Mouse (Mus musculus) embryo, embryonic 9.5 days (tissue): ENCODE measurements around the gene Celsr3.

ENCODE experiments used
- DNase-seq: peaks from one replicate; pipeline ENCODE4 v3.0.0-alpha.2; 2017; ENCODE audit errors: extremely low spot score

The Celsr3 gene

DNA sequence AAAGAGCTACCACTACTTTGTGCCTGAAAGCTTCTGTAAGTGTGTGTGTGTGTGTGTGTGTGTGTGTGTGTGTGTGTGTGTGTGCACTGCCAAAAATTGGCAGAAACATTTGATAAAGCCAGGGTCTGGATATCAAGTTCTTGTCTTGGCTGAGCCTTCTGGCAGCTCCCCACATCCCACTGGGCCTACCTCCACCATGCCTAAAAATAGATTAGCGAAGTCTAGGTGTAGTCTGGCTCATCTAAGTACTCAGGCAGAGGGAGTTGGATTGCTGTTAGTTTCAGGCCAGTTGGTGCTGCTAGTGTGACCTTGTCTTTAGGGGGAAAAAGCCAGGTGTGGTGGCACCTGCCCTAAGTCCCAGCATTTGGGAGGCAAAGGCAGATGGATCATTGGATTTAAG, 19.3 kb upstream of the Celsr3 start:
- DNase-seq: no peak

DNA sequence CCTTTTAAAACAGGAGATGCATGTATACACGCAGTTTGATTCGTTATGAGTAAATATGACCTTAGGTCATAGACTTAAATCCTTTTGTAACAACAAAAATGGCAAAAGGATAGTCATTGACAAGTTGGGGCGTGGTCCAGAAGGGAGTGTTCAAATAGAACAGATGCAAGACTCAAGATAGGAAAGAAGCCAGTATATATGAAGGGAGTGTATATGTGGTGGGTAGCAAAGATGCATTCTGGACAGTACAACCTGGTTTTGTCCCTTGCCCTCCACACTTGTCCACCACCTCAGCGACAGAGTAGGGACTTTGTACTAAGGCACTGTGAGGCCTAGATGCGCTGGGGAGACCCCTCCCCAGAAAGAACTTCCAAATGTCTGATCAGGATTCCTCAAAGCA, 18.4 kb upstream of the Celsr3 start:
- DNase-seq: no peak

DNA sequence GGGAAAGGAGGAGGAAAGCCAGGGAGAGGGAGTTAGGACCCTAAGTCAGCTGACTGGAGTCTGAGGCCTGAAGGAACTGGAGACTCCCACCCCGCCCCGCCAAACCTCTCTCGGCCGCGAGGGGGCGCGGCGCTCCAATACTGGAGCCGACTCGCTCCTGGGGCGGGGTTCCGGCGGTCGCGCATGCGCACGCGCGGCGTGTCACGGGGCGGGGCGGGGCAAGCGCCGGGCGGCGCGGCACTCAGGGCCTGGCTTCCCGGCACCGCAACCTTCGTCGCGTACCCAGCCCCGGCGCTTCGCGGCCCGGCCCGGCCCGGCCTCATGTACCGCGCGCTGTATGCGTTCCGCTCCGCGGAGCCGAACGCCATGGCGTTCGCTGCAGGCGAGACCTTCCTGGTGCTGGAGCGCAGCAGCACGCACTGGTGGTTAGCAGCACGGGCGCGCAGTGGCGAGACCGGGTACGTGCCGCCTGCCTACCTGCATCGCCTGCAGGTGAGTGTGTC, 17.9 kb upstream of the Celsr3 start, which contains the start of gene Nckipsd:
Gene Nckipsd, plus strand, starts transcription at position 206 of the 503 bp plus-strand sequence.
- DNase-seq: peak; percentile 94

- no peak for DNase-seq
Observed at GRCm38 (mm10) chr9:108809188-108809587, 16.9 kb upstream of the Celsr3 start.

GRCm38 (mm10) chr9:108809723-108810122, 16.4 kb upstream of the Celsr3 start:
- no peak for DNase-seq

GRCm38 (mm10) chr9:108810516-108810915, 15.6 kb upstream of the Celsr3 start:
- no peak for DNase-seq

GRCm38 (mm10) chr9:108815557-108815956, 10.6 kb upstream of the Celsr3 start:
- DNase-seq: no peak

GRCm38 (mm10) chr9:108819495-108819894, 6.6 kb upstream of the Celsr3 start:
- DNase-seq: no peak

GRCm38 (mm10) chr9:108820077-108820476, 6.0 kb upstream of the Celsr3 start:
- DNase-seq: no peak

GRCm38 (mm10) chr9:108824144-108824685, 1.9 kb upstream of the Celsr3 start:
- no peak for DNase-seq

DNA sequence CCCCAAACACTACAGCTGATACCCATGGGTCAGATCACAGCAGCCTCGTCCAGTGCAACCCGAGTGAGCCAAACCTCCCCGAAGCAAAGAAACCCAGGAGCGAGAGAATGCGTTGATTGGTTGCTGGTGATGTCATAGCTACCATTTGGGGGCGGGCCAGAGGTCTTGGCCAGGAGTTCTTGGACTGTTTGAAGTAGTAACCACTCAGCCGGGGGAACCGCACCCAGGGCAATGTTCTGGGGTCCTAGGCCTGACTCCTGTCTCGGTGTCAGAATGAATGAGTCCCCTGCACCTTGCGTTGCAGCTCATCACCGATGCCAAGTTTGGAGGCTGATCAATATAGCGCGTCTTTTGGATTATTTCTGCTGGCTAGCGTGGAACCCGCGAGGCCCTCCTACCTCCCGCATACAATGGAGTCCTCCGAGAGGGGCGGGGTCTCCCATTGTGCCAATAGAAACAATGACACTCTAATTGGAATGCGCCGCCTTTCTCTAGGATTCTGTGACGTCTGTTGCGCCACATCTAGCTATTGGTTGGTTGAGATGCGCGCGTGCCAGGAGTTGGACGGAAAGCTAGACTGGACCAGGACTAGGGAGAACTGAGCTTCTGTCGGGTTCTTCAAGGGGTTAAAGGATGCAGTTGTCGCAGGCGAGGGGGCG, 1.2 kb upstream of the Celsr3 start:
- DNase-seq: peak; percentile 79

DNA sequence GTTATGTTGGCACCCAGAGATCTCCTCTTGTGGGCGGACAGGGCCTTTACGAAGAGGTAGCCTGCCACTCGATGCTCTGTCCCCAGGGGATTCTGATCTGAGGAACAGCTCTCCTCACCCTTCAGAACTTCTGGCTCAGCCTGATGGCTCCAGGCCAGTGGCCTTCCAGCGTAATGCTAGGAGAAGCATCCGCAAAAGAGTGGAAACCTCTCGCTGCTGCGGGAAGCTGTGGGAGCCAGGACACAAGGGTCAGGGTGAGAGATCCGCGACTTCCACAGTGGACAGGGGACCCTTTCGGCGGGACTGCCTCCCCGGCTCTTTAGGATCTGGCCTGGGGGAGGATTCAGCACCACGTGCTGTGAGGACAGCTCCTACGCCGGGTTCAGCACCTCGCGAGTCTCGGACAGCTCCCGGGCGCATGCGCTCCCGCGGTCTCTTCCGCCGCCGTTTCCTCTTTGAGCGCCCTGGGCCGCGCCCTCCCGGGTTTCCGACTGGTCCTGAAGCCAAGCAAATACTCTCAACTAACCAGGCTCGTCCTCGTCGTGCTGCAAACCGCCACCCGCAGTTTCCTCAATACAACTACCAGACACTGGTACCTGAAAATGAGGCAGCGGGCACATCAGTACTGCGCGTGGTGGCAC, 700 bp downstream of the Celsr3 start:
- DNase-seq: peak; percentile 81

DNA sequence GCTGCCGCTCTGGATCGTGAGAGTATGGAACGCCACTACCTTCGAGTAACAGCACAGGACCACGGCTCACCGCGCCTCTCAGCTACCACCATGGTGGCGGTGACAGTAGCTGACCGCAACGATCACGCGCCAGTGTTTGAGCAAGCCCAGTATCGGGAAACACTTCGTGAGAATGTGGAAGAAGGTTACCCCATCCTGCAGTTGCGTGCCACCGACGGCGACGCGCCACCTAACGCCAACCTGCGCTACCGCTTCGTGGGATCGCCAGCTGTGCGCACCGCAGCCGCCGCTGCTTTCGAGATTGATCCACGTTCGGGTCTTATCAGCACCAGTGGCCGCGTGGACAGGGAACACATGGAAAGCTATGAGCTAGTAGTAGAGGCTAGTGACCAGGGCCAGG, 1.3 kb downstream of the Celsr3 start:
- no peak for DNase-seq

GRCm38 (mm10) chr9:108827906-108828305, 1.8 kb downstream of the Celsr3 start:
- no peak for DNase-seq

DNA sequence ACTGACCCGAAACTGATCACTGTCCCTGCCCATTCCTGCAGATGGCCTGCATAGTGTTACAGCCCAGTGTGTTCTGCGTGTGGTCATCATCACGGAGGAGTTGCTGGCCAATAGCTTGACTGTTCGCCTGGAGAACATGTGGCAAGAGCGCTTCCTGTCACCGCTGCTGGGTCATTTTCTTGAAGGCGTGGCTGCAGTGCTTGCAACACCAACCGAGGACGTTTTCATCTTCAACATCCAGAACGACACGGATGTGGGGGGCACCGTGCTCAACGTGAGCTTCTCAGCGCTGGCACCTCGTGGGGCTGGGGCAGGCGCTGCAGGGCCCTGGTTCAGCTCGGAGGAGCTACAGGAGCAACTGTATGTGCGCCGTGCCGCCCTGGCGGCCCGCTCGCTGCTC, 5.5 kb downstream of the Celsr3 start:
- DNase-seq: no peak

- peak; percentile 93 for DNase-seq
Observed at GRCm38 (mm10) chr9:108832390-108833108, 6.4 kb downstream of the Celsr3 start.

GRCm38 (mm10) chr9:108842989-108843388, 16.9 kb downstream of the Celsr3 start:
- peak; percentile 14 for DNase-seq

DNA sequence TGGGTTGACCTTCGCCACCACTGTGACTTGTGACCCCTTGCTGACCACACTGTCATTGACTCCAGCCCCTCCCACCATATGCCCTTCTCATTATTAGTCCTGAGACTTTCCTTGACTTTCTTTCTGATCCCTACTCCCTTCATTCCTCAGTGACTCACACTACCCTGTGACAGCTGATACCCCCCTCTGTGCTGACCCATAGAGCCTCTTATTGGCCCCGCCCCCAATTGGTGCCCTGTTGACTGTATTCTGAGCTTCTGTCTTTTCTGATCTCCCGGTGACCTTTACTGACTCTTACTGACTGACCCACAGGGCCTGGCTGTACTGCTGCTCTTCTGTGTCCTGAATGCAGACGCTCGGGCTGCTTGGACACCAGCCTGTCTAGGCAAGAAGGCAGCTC, 19.3 kb downstream of the Celsr3 start:
- DNase-seq: peak; percentile 4

GRCm38 (mm10) chr9:108847374-108847773, 21.3 kb downstream of the Celsr3 start:
- DNase-seq: no peak

- no peak for DNase-seq
Observed at GRCm38 (mm10) chr9:108848419-108848818, 22.3 kb downstream of the Celsr3 start.

DNA sequence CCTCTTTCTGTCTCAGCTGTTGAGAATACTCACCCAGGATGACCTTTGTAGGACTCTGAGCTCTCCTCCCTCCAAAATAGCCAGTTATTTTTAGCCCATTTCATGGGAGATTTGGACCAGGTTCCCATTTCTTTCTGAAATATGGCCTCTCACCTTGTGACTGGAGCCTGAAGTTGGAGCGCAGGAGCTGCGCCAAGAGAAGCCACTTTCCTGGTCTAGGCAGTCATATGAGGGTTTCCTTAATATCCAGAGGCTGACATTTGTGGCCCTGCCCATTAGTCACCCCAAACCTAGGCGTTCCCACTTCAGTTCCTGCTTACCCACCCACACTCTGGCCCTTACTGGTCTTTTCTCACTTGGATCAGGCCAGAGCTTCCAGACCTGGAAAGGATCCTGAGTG, 26.9 kb downstream of the Celsr3 start, which contains the start of gene Slc26a6:
Gene Slc26a6, plus strand, starts transcription at position 308 of the 400 bp plus-strand sequence.
- no peak for DNase-seq

- DNase-seq: peak; percentile 94
Observed at GRCm38 (mm10) chr9:108853635-108854240, 27.6 kb downstream of the Celsr3 start.
